Mouse (Mus musculus) midbrain, embryonic 15.5 days (tissue): ENCODE data around the gene Sun2. TPM values are rescaled to one million over a fixed set of nuclear protein-coding genes. Genes with fewer than 3 reads are reported as not detected.

Experiments used
- ATAC-seq: fragments of 200-750 bp; cut with Nextera tagmentation; replicated peaks from 2 replicates; pipeline ENCODE4 v1.8.0; 2017; ENCODE audit warnings: moderate TSS enrichment
- H3K27ac ChIP-seq: fragments of 300-500 bp; sonication (generic); 2 replicates; pipeline ENCODE4 v1.5.1; 2015; ENCODE audit warnings: mild to moderate bottlenecking, inconsistent platforms
- H3K27me3 ChIP-seq: fragments of 300-500 bp; sonication (generic); replicated peaks from 2 replicates; pipeline ENCODE4 v1.6.1; 2015; ENCODE audit warnings: inconsistent platforms
- H3K36me3 ChIP-seq: fragments of 300-500 bp; sonication (generic); replicated peaks from 2 replicates; pipeline ENCODE4 v1.6.1; 2015; ENCODE audit warnings: inconsistent platforms
- H3K4me1 ChIP-seq: fragments of 300-500 bp; sonication (generic); 2 replicates; pipeline ENCODE4 v1.6.1; 2015; ENCODE audit warnings: inconsistent platforms
- H3K4me2 ChIP-seq: fragments of 300-500 bp; sonication (generic); 2 replicates; pipeline ENCODE4 v1.6.1; 2015; ENCODE audit warnings: inconsistent platforms, mild to moderate bottlenecking, moderate library complexity
- H3K4me3 ChIP-seq: fragments of 300-500 bp; sonication (generic); 2 replicates; pipeline ENCODE4 v1.5.1; 2015; ENCODE audit warnings: mild to moderate bottlenecking, inconsistent platforms
- H3K9ac ChIP-seq: fragments of 300-500 bp; sonication (generic); 2 replicates; pipeline ENCODE4 v1.6.1; 2015; ENCODE audit warnings: mild to moderate bottlenecking, inconsistent platforms
- H3K9me3 ChIP-seq: fragments of 300-500 bp; sonication (generic); 2 replicates; pipeline ENCODE4 v1.6.1; 2016; ENCODE audit warnings: inconsistent platforms
- WGBS: fragments of 180-500 bp; shearing (Covaris S2); methylation state at CpG from one replicate; pipeline ENCODE4 v1.1.7; 2015; ENCODE audit warnings: mixed read lengths; 5-methylcytosine and 5-hydroxymethylcytosine counted together
- polyA plus RNA-seq: library from polyadenylated mRNA; unstranded; fragments of >200 nt; fragmentation: Nextera tagmentation; extraction: Ambion mirVana; gene quantifications from 2 replicates; pipeline ENCODE4 v1.2.1, GENCODE M21; 2015

The Sun2 gene
- polyA plus RNA-seq, result 7.6 and 9.3 TPM in 2 replicates

- peak within 1 kb of the TSS; percentile 74 for H3K27ac ChIP-seq
- peaks cover 14% of the 10 kb centered on the region; the same call in 1 of the 2 replicates for H3K36me3 ChIP-seq
- no peaks in the 10 kb centered on the region for H3K9me3 ChIP-seq
- WGBS, result under 1% methylated on average over 70 of the region's 93 CpGs
- peak; percentile 96 for ATAC-seq
- peak within 1 kb of the TSS; percentile 78 for H3K4me2 ChIP-seq
- H3K27me3 ChIP-seq, result no peaks in the 10 kb centered on the region
- peak within 1 kb of the TSS; percentile 97 for H3K4me3 ChIP-seq
- H3K9ac ChIP-seq, result peak within 1 kb of the TSS; percentile 96
- peaks cover 32% of the 10 kb centered on the region for H3K4me1 ChIP-seq
Measured at GRCm38 (mm10) chr15:79741921-79742705, at the start of gene Sun2. TSS of gene Sun2 (minus strand) at chr15:79742536.

GRCm38 (mm10) chr15:79791502-79791901 is 49.2 kb upstream of the Sun2 start:
- 0 out of 2 replicates have a peak, but pooled peaks cover 3% of the 10 kb centered on the region for H3K27me3 ChIP-seq
- H3K4me2 ChIP-seq, result no peak overlapping the region
- 4% methylated on average over 12 of the region's 12 CpGs for WGBS
- no peak for ATAC-seq
- no peak overlapping the region for H3K27ac ChIP-seq
- H3K9me3 ChIP-seq, result no peaks in the 10 kb centered on the region
- peaks cover 6% of the 10 kb centered on the region for H3K4me1 ChIP-seq
- no peak overlapping the region for H3K9ac ChIP-seq
- H3K36me3 ChIP-seq, result no peaks in the 10 kb centered on the region; the same call in 1 of the 2 replicates
- H3K4me3 ChIP-seq, result no peak overlapping the region

GRCm38 (mm10) chr15:79790905-79791304 is 48.6 kb upstream of the Sun2 start:
- ATAC-seq, result no peak
- no peak overlapping the region for H3K4me2 ChIP-seq
- H3K27ac ChIP-seq, result no peak overlapping the region
- H3K4me1 ChIP-seq, result peaks cover 6% of the 10 kb centered on the region
- WGBS, result 83% methylated on average over 6 of the region's 6 CpGs
- 0 out of 2 replicates have a peak, but pooled peaks cover 3% of the 10 kb centered on the region for H3K27me3 ChIP-seq
- H3K9me3 ChIP-seq, result no peaks in the 10 kb centered on the region
- H3K4me3 ChIP-seq, result no peak overlapping the region
- H3K9ac ChIP-seq, result no peak overlapping the region
- no peaks in the 10 kb centered on the region; the same call in 1 of the 2 replicates for H3K36me3 ChIP-seq

- WGBS, result 62% methylated on average over 8 of the region's 8 CpGs
- Histone ChIP-seq H3K27me3 (0 out of 2 replicates have a peak, but pooled peaks cover 3% of the 10 kb centered on the region), H3K9me3 (no peaks in the 10 kb centered on the region), H3K36me3 (no peaks in the 10 kb centered on the region; the same call in 1 of the 2 replicates), H3K27ac (no peak overlapping the region), H3K4me1 (peaks cover 6% of the 10 kb centered on the region), H3K4me3 (no peak overlapping the region), H3K4me2 (no peak overlapping the region), H3K9ac (no peak overlapping the region)
- no peak for ATAC-seq
Measured at GRCm38 (mm10) chr15:79790111-79790510, 47.8 kb upstream of the Sun2 start.

GRCm38 (mm10) chr15:79787815-79788214 is 45.5 kb upstream of the Sun2 start:
- Histone ChIP-seq H3K27ac (peak overlapping the region; percentile 5; the same call in 1 of the 2 replicates), H3K9ac (no peak overlapping the region), H3K9me3 (no peaks in the 10 kb centered on the region), H3K4me3 (no peak overlapping the region), H3K4me1 (peaks cover 6% of the 10 kb centered on the region), H3K4me2 (no peak overlapping the region), H3K36me3 (no peaks in the 10 kb centered on the region; the same call in 1 of the 2 replicates), H3K27me3 (no peaks in the 10 kb centered on the region)
- 0 out of 2 replicates have a peak, but pooled peaks have one; percentile 28 for ATAC-seq
- 30% methylated on average over 8 of the region's 8 CpGs for WGBS

GRCm38 (mm10) chr15:79785056-79785455 is 42.7 kb upstream of the Sun2 start:
- Histone ChIP-seq H3K27me3 (no peaks in the 10 kb centered on the region), H3K27ac (no peak overlapping the region), H3K4me1 (peaks cover 6% of the 10 kb centered on the region), H3K4me2 (no peak overlapping the region), H3K9me3 (no peaks in the 10 kb centered on the region), H3K9ac (no peak overlapping the region), H3K36me3 (no peaks in the 10 kb centered on the region; the same call in 1 of the 2 replicates), H3K4me3 (no peak overlapping the region)
- WGBS, result 67% methylated on average over 1 of the region's 1 CpGs
- no peak for ATAC-seq

- no peak within 1 kb of the TSS for H3K4me3 ChIP-seq
- H3K27me3 ChIP-seq, result no peaks in the 10 kb centered on the region
- H3K4me1 ChIP-seq, result peaks cover 21% of the 10 kb centered on the region
- no peaks in the 10 kb centered on the region for H3K36me3 ChIP-seq
- H3K9ac ChIP-seq, result no peak within 1 kb of the TSS
- no peak within 1 kb of the TSS for H3K27ac ChIP-seq
- H3K4me2 ChIP-seq, result no peak within 1 kb of the TSS
- no peaks in the 10 kb centered on the region for H3K9me3 ChIP-seq
- no peak for ATAC-seq
Measured at GRCm38 (mm10) chr15:79777749-79778148, 35.4 kb upstream of the Sun2 start, which contains the start of gene Dnal4. TSS of gene Dnal4 (minus strand) at chr15:79777849.

- no peak for ATAC-seq
- no peak overlapping the region for H3K4me2 ChIP-seq
- peaks cover 34% of the 10 kb centered on the region for H3K4me1 ChIP-seq
- H3K27me3 ChIP-seq, result no peaks in the 10 kb centered on the region
- H3K9me3 ChIP-seq, result no peaks in the 10 kb centered on the region
- no peak overlapping the region for H3K9ac ChIP-seq
- no peaks in the 10 kb centered on the region for H3K36me3 ChIP-seq
- WGBS, result 70% methylated on average over 7 of the region's 7 CpGs
- H3K27ac ChIP-seq, result no peak overlapping the region
- no peak overlapping the region for H3K4me3 ChIP-seq
Measured at GRCm38 (mm10) chr15:79775662-79776061, 33.3 kb upstream of the Sun2 start.

GRCm38 (mm10) chr15:79774117-79775027 is 32.0 kb upstream of the Sun2 start:
- H3K4me1 ChIP-seq, result peaks cover 34% of the 10 kb centered on the region
- peak; percentile 98 for ATAC-seq
- H3K27me3 ChIP-seq, result no peaks in the 10 kb centered on the region
- WGBS, result under 1% methylated on average over 50 of the region's 50 CpGs
- H3K36me3 ChIP-seq, result no peaks in the 10 kb centered on the region
- H3K9me3 ChIP-seq, result no peaks in the 10 kb centered on the region
- H3K4me3 ChIP-seq, result peak overlapping the region; percentile 72
- peak overlapping the region; percentile 73 for H3K9ac ChIP-seq
- H3K4me2 ChIP-seq, result peak overlapping the region; percentile 82
- peak overlapping the region; percentile 66 for H3K27ac ChIP-seq

- H3K9ac ChIP-seq, result no peak overlapping the region
- H3K36me3 ChIP-seq, result no peaks in the 10 kb centered on the region
- H3K4me3 ChIP-seq, result no peak overlapping the region
- WGBS, result 65% methylated on average over 21 of the region's 21 CpGs
- H3K9me3 ChIP-seq, result no peaks in the 10 kb centered on the region
- H3K27ac ChIP-seq, result no peak overlapping the region
- peaks cover 34% of the 10 kb centered on the region for H3K4me1 ChIP-seq
- ATAC-seq, result no peak
- no peaks in the 10 kb centered on the region for H3K27me3 ChIP-seq
- no peak overlapping the region for H3K4me2 ChIP-seq
Measured at GRCm38 (mm10) chr15:79770629-79771240, 28.4 kb upstream of the Sun2 start.

GRCm38 (mm10) chr15:79768302-79768701 is 26.0 kb upstream of the Sun2 start:
- peaks cover 19% of the 10 kb centered on the region for H3K4me1 ChIP-seq
- H3K27me3 ChIP-seq, result no peaks in the 10 kb centered on the region
- H3K4me2 ChIP-seq, result no peak overlapping the region
- ATAC-seq, result no peak
- no peaks in the 10 kb centered on the region for H3K9me3 ChIP-seq
- WGBS, result 52% methylated on average over 6 of the region's 6 CpGs
- H3K36me3 ChIP-seq, result peaks cover 3% of the 10 kb centered on the region; the same call in 1 of the 2 replicates
- H3K4me3 ChIP-seq, result no peak overlapping the region
- no peak overlapping the region for H3K27ac ChIP-seq
- H3K9ac ChIP-seq, result no peak overlapping the region
